8 mouse cellular contexts compared by ENCODE assay signal in genomic region chr4:86668290-86669000, GRCm38 (mm10). TPM values are rescaled to one million over a fixed set of nuclear protein-coding genes. Genes with fewer than 3 reads are reported as not detected.
DNase-seq lines count a peak whose midpoint lies in the region; ATAC-seq and TF ChIP-seq lines count a peak whose summit lies in the region.
"Had no signal": no experiment of that assay in that cellular context is flagged by ENCODE, and none has a peak within 500 bp of the region (broad histone marks: within the 10 kb centered on the region; RNA-seq: fewer than 3 reads in every experiment).

No protein-coding gene starts in this region.

- TF ChIP-seq EP300 in heart, postnatal 0 days (IDR thresholded peaks at IDR 0.05; ENCODE audit: low read depth) = no peak

- H3K4me1 ChIP-seq in neural tube, embryonic 11.5 days (ENCODE audit: control insufficient read depth, insufficient read depth, low read length) = peaks cover 4% of the 10 kb centered on the region
- peaks cover 29% of the 10 kb centered on the region for H3K4me1 ChIP-seq in heart, postnatal 0 days (ENCODE audit: control insufficient read depth, insufficient read depth)
- peaks cover 73% of the 10 kb centered on the region for H3K4me1 ChIP-seq in liver, embryonic 16.5 days (ENCODE audit: control insufficient read depth, low read depth, low read length)

- no peaks in the 10 kb centered on the region for H3K9me3 ChIP-seq in neural tube, embryonic 11.5 days (ENCODE audit: control insufficient read depth, low read length)
- H3K9me3 ChIP-seq in heart, postnatal 0 days (replicated peaks; ENCODE audit: control insufficient read depth, low read length) = no peaks in the 10 kb centered on the region
- H3K9me3 ChIP-seq in liver, embryonic 16.5 days (replicated peaks; ENCODE audit: control insufficient read depth, low read length) = no peaks in the 10 kb centered on the region

- H3K27ac ChIP-seq in neural tube, embryonic 11.5 days (ENCODE audit: low read depth, low read length) = no peak overlapping the region
- H3K27ac ChIP-seq in heart, postnatal 0 days (ENCODE audit: low read depth) = peak overlapping the region; percentile 92; the same call in 1 of the 2 replicates
- H3K27ac ChIP-seq in liver, embryonic 16.5 days (ENCODE audit: low read length) = peak overlapping the region; percentile 93

- no peak overlapping the region for H3K9ac ChIP-seq in neural tube, embryonic 11.5 days (ENCODE audit: low read length)
- H3K9ac ChIP-seq in heart, postnatal 0 days (replicated peaks; ENCODE audit: low read depth, low read length) = no peak overlapping the region
- peak overlapping the region; percentile 95 for H3K9ac ChIP-seq in liver, embryonic 16.5 days (ENCODE audit: low read depth, low read length)

- DNase-seq in neural tube, embryonic 11.5 days (ENCODE audit: low spot score) = no peak
- no peak for DNase-seq in neural tube, embryonic 10.5 days (ENCODE audit: extremely low spot score, low spot score)
- DNase-seq in heart, postnatal 0 days (ENCODE audit: low spot score) = no peak
- DNase-seq in adrenal gland, postnatal 36 days = no peak
- DNase-seq in urinary bladder, adult 2 months (ENCODE audit: low spot score) = no peak
- DNase-seq in layer of hippocampus, postnatal 25 days (ENCODE audit: extremely low spot score in 1 of 2, low spot score in 1 of 2) = no peak
- DNase-seq: thymus, adult 2 months had no signal

- H3K4me3 ChIP-seq in neural tube, embryonic 11.5 days (ENCODE audit: low read depth, low read length) = peak overlapping the region; percentile 66; the same call in 1 of the 2 replicates
- H3K4me3 ChIP-seq in heart, postnatal 0 days (ENCODE audit: low read depth, low read length) = peak overlapping the region; percentile 90
- peak overlapping the region; percentile 86 for H3K4me3 ChIP-seq in liver, embryonic 16.5 days (ENCODE audit: low read depth, low read length)

- ATAC-seq in neural tube, embryonic 11.5 days (ENCODE audit: insufficient read depth, low FRiP score, low TSS enrichment) = no peak
- ATAC-seq in heart, postnatal 0 days (ENCODE audit: insufficient read depth, low read depth) = no peak
- ATAC-seq in liver, embryonic 16.5 days (ENCODE audit: low read depth) = no peak

- WGBS in neural tube, embryonic 11.5 days = 95% methylated on average over 14 of the region's 14 CpGs
- WGBS in heart, postnatal 0 days = 91% methylated on average over 14 of the region's 14 CpGs
- 78% methylated on average over 14 of the region's 14 CpGs for WGBS in liver, embryonic 16.5 days (ENCODE audit: insufficient replicate concordance)

- H3K27me3 ChIP-seq in neural tube, embryonic 11.5 days (ENCODE audit: control insufficient read depth, insufficient read depth, low read length) = no peaks in the 10 kb centered on the region
- no peaks in the 10 kb centered on the region for H3K27me3 ChIP-seq in heart, postnatal 0 days (ENCODE audit: control insufficient read depth, insufficient read depth, low read length)
- H3K27me3 ChIP-seq in liver, embryonic 16.5 days (ENCODE audit: control insufficient read depth, insufficient read depth, low read depth, low read length) = no peaks in the 10 kb centered on the region

- peaks cover 3% of the 10 kb centered on the region; the same call in 1 of the 2 replicates for H3K36me3 ChIP-seq in neural tube, embryonic 11.5 days (ENCODE audit: control insufficient read depth, insufficient read depth, low read length)
- peaks cover 37% of the 10 kb centered on the region for H3K36me3 ChIP-seq in heart, postnatal 0 days (replicated peaks; ENCODE audit: control insufficient read depth, insufficient read depth, low read length)
- H3K36me3 ChIP-seq in liver, embryonic 16.5 days (ENCODE audit: control insufficient read depth, insufficient read depth) = peaks cover 13% of the 10 kb centered on the region

- no peak for TF ChIP-seq CTCF in heart, postnatal 0 days (IDR thresholded peaks at IDR 0.05; ENCODE audit: low read depth)

- peak overlapping the region; percentile 64 for H3K4me2 ChIP-seq in neural tube, embryonic 11.5 days (ENCODE audit: low read depth)
- peak overlapping the region; percentile 65 for H3K4me2 ChIP-seq in heart, postnatal 0 days (ENCODE audit: low read depth, low read length)
- H3K4me2 ChIP-seq in liver, embryonic 16.5 days (ENCODE audit: low read depth, low read length) = peak overlapping the region; percentile 78

RNA-seq across cellular contexts. Expression of gene Plin2, which starts 1.4 kb away (rescaled TPM):
- 84.2 and 85.8 TPM in 2 replicates for polyA plus RNA-seq in neural tube, embryonic 11.5 days (2014; fragmentation: Nextera tagmentation; extraction: Ambion mirVana)
- total RNA-seq in heart, postnatal 0 days (2014; rRNA removed; ENCODE audit: low replicate concordance) = 82.6 and 92.3 TPM in 2 replicates
- 63.9 and 76.3 TPM in 2 replicates for polyA plus RNA-seq in heart, postnatal 0 days (2015; fragmentation: Nextera tagmentation; extraction: Ambion mirVana)
- polyA plus RNA-seq in liver, embryonic 16.5 days (2015; fragmentation: Nextera tagmentation; extraction: Ambion mirVana) = 155 and 157 TPM in 2 replicates
- 100 to 1,000 TPM; 347 to 417 TPM for total RNA-seq in adrenal gland, postnatal 36 days (2021)
- 129 and 151 TPM in 2 replicates for polyA plus RNA-seq in urinary bladder, adult 2 months (2012; rRNA removed)
- total RNA-seq in layer of hippocampus, postnatal 25 days (2021) = 10 to 100 TPM; 13.1 to 15.0 TPM

RNA-seq across cellular contexts. Expression of gene Haus6, which starts 56.6 kb away (rescaled TPM):
- polyA plus RNA-seq in neural tube, embryonic 11.5 days (2014; fragmentation: Nextera tagmentation; extraction: Ambion mirVana) = 28.9 and 29.2 TPM in 2 replicates
- 2.9 and 6.5 TPM in 2 replicates for total RNA-seq in heart, postnatal 0 days (2014; rRNA removed; ENCODE audit: low replicate concordance)
- polyA plus RNA-seq in heart, postnatal 0 days (2015; fragmentation: Nextera tagmentation; extraction: Ambion mirVana) = 3.8 and 4.5 TPM in 2 replicates
- 10.5 and 11.2 TPM in 2 replicates for polyA plus RNA-seq in liver, embryonic 16.5 days (2015; fragmentation: Nextera tagmentation; extraction: Ambion mirVana)
- total RNA-seq in adrenal gland, postnatal 36 days (2021) = 10 to 100 TPM; 10.2 to 12.2 TPM
- 3.7 and 4.0 TPM in 2 replicates for polyA plus RNA-seq in urinary bladder, adult 2 months (2012; rRNA removed)
- total RNA-seq in layer of hippocampus, postnatal 25 days (2021) = 1 to 10 TPM; 6.2 to 7.3 TPM
